Mouse (Mus musculus) myocyte (in vitro differentiated cells): ENCODE measurements around the gene Tmem181a.
"Not testable (repeated sequence)": the region's sequence is repeated elsewhere in the genome, so short reads cannot be mapped to it uniquely, and the experiment has no call there.

Experiments used
- CEBPB ChIP-seq: IDR thresholded peaks from 2 replicates; pipeline ENCODE4 v1.6.1; 2011; ENCODE audit warnings: mild to moderate bottlenecking, moderate library complexity; ENCODE audit not compliant: poor library complexity, insufficient read depth, severe bottlenecking
- MAX ChIP-seq: IDR thresholded peaks from one replicate; pipeline ENCODE4 v1.6.1; 2011; ENCODE audit warnings: low read depth, mild to moderate bottlenecking, control low read depth
- MYOD1 ChIP-seq, 3 experiments: IDR thresholded peaks; one replicate each; pipeline ENCODE4 v1.6.1; 2011; ENCODE audit warnings: control low read depth in 2 of 3, low read depth in 2 of 3, mild to moderate bottlenecking in 2 of 3, moderate library complexity in 1 of 3; ENCODE audit not compliant: insufficient read length in 2 of 3, control insufficient read depth in 1 of 3
- POLR2A ChIP-seq: IDR thresholded peaks from one replicate; pipeline ENCODE4 v1.6.1; 2011; ENCODE audit warnings: low read depth, mild to moderate bottlenecking, control low read depth, moderate library complexity; ENCODE audit not compliant: insufficient read length
- POLR2AphosphoS2 ChIP-seq: IDR thresholded peaks from one replicate; pipeline ENCODE4 v1.6.1; 2011; ENCODE audit warnings: low read depth, control low read depth; ENCODE audit not compliant: insufficient read length
- SRF ChIP-seq: IDR thresholded peaks from one replicate; pipeline ENCODE4 v1.6.1; 2011; ENCODE audit warnings: low read depth; ENCODE audit not compliant: control insufficient read depth, insufficient read length
- TCF12 ChIP-seq: IDR thresholded peaks from one replicate; pipeline ENCODE4 v1.6.1; 2011; ENCODE audit warnings: mild to moderate bottlenecking, control low read depth; ENCODE audit not compliant: poor library complexity, insufficient read depth, severe bottlenecking
- USF1 ChIP-seq: IDR thresholded peaks from one replicate; pipeline ENCODE4 v1.6.1; 2011; ENCODE audit warnings: low read depth, mild to moderate bottlenecking, control low read depth, moderate library complexity

DNA sequence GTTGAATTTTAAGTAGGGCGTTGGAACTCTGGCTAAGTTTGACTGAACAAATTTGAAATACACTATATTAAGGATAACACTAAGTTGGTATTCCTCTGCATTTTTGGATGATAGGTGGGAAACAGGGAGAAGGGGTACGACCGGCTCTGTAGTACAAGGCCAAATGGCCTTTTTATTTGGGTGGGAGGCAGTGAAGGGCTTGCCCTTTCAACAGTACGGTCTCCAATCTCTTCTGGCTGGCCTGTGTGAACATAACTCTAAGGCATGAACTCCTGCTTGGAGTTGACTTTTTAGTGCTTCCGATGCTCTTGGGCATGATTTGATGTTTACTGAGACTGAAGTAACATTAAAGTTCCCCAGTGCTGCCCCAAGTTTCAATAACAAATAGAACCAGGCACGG is 68.9 kb downstream of the Tmem181a start:
- TF ChIP-seq POLR2A; MAX; SRF; CEBPB; POLR2AphosphoS2; MYOD1 (IDR thresholded peaks at IDR 0.05; ENCODE audit: control insufficient read depth in 1 of 3, insufficient read length in 2 of 3, low read depth in 2 of 3); TCF12; USF1: not testable (repeated sequence)
